Mouse (Mus musculus): Measurements from ENCODE around the gene Gli3. TPM values are rescaled to one million over a fixed set of nuclear protein-coding genes. Genes with fewer than 3 reads are reported as not detected.

Gli3 gene
- total and polyA plus RNA-seq, 3 experiments, result 0.11 TPM; not detected in 2

DNA sequence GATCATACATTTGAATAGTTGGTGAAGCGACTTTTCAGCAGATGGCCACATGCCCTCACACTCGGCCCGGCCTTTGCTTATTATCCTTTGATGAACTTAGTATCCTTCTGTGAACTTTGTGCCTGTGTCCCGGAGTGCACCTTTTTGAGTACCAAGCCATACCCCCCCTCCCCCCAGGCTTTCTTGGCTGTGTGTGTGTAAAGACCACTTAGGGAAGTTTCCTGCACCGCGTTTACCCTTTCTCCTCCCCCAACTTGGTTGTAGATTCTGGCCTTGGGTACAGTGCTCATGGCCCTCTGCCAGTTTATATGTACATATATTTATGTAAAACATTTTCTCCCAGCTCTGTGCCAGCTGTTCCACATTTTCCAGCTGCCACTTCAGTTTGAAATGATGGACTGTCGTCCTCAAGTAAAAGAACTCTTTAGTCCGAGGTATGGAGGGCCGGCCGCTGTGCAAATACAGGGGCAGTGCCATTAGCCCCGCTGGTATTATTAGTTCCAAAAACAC is 1.8 kb downstream of the Gli3 start:
- no peaks in the 10 kb centered on the region for H3K4me1 ChIP-seq (ENCODE audit: insufficient read depth, low read depth, low read length)
- H3K9me3 ChIP-seq (replicated peaks), result peaks cover 17% of the 10 kb centered on the region
- TF ChIP-seq POLR2AphosphoS5 (IDR thresholded peaks at IDR 0.05; ENCODE audit: insufficient replicate concordance, low read depth, low read length) (no peak), GATA2 (IDR thresholded peaks at IDR 0.05; ENCODE audit: borderline replicate concordance, low read depth, low read length) (no peak), TAL1 (conservative IDR thresholded peaks at IDR 0.05; ENCODE audit: low read depth, low read length) (no peak), CTCF (IDR thresholded peaks at IDR 0.05; ENCODE audit: low read depth, low read length) (no peak), GATA1 (IDR thresholded peaks at IDR 0.05; ENCODE audit: borderline replicate concordance, low read length) (no peak)
- DNase-seq (ENCODE audit: low spot score) (no peak), ATAC-seq (ENCODE audit: extremely low read depth, insufficient number of reproducible peaks, low FRiP score, poor library complexity, severe bottlenecking) (no peak)
- H3K27me3 ChIP-seq (ENCODE audit: insufficient read depth, low read length), result no peaks in the 10 kb centered on the region
- H3K4me3 ChIP-seq (ENCODE audit: low read depth, low read length), result no peak overlapping the region
- H3K36me3 ChIP-seq (replicated peaks), result no peaks in the 10 kb centered on the region

DNA sequence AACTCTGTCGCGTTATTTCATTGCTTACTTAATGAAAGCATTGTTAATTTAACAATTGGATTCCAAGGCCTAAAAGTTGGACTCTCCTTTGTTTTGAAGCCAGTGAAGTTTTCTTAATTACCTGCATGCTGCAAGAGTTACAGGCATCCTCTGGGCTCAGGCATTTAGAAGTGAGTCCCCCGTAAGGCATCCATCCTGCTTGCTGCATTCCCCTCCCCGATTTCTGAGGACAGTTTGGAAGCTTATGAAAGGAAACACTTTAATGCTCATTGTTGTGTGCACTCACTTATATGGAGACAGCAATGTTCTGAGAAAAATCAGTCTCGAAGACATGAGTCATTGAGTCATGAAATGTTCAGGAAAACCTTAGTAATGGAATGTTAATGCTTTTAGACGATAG is 3.5 kb downstream of the Gli3 start:
- TF ChIP-seq CTCF (IDR thresholded peaks at IDR 0.05; ENCODE audit: low read depth, low read length), result no peak
- no peak for TF ChIP-seq POLR2AphosphoS5 (IDR thresholded peaks at IDR 0.05; ENCODE audit: insufficient replicate concordance, low read depth, low read length)
- no peak for TF ChIP-seq GATA1 (IDR thresholded peaks at IDR 0.05; ENCODE audit: borderline replicate concordance, low read length)
- no peak for TF ChIP-seq TAL1 (conservative IDR thresholded peaks at IDR 0.05; ENCODE audit: low read depth, low read length)
- TF ChIP-seq GATA2 (IDR thresholded peaks at IDR 0.05; ENCODE audit: borderline replicate concordance, low read depth, low read length), result no peak
- ATAC-seq (ENCODE audit: extremely low read depth, insufficient number of reproducible peaks, low FRiP score, poor library complexity, severe bottlenecking) (no peak), DNase-seq (ENCODE audit: low spot score) (no peak)
- H3K36me3 ChIP-seq (replicated peaks), result no peaks in the 10 kb centered on the region
- no peak overlapping the region for H3K4me3 ChIP-seq (ENCODE audit: low read depth, low read length)
- H3K4me1 ChIP-seq (ENCODE audit: insufficient read depth, low read depth, low read length), result no peaks in the 10 kb centered on the region
- H3K9me3 ChIP-seq (replicated peaks), result peaks cover 17% of the 10 kb centered on the region
- no peaks in the 10 kb centered on the region; the same call in 1 of the 2 replicates for H3K27me3 ChIP-seq (ENCODE audit: insufficient read depth, low read length)

GRCm38 (mm10) chr13:15467409-15467808 is 4.4 kb downstream of the Gli3 start:
- H3K4me3 ChIP-seq (ENCODE audit: low read depth, low read length), result no peak overlapping the region
- ATAC-seq (ENCODE audit: extremely low read depth, insufficient number of reproducible peaks, low FRiP score, poor library complexity, severe bottlenecking) (no peak), DNase-seq (ENCODE audit: low spot score) (no peak)
- peaks cover 17% of the 10 kb centered on the region for H3K9me3 ChIP-seq (replicated peaks)
- TF ChIP-seq TAL1 (conservative IDR thresholded peaks at IDR 0.05; ENCODE audit: low read depth, low read length) (no peak), GATA2 (IDR thresholded peaks at IDR 0.05; ENCODE audit: borderline replicate concordance, low read depth, low read length) (no peak)
- H3K27me3 ChIP-seq (ENCODE audit: insufficient read depth, low read length), result no peaks in the 10 kb centered on the region; the same call in 1 of the 2 replicates
- H3K4me1 ChIP-seq (ENCODE audit: insufficient read depth, low read depth, low read length), result no peaks in the 10 kb centered on the region
- H3K36me3 ChIP-seq (replicated peaks), result no peaks in the 10 kb centered on the region

DNA sequence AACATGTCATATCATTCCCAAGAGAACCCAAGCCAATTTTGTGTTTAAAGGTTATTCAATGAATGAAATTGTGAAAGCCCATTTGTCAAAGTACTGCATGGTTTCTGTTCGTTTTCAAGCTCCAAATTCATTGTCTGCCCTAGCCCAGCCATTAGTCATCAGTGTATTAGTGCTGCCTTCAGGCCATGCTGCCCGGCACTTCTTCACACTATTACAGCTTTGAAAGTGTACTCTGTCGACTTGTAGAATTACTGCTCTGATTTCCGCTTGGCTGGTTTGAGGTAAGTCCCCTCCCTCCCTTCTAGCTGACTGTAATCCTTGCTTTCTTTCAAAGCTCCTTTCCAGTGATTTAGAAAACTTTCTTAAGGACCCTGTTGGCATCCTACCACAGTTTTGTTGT is 5.4 kb downstream of the Gli3 start:
- H3K4me1 ChIP-seq (ENCODE audit: insufficient read depth, low read depth, low read length), result no peaks in the 10 kb centered on the region
- peaks cover 9% of the 10 kb centered on the region for H3K9me3 ChIP-seq (replicated peaks)
- H3K36me3 ChIP-seq (replicated peaks), result no peaks in the 10 kb centered on the region
- TF ChIP-seq POLR2AphosphoS5 (IDR thresholded peaks at IDR 0.05; ENCODE audit: insufficient replicate concordance, low read depth, low read length) (no peak), GATA2 (IDR thresholded peaks at IDR 0.05; ENCODE audit: borderline replicate concordance, low read depth, low read length) (no peak), CTCF (IDR thresholded peaks at IDR 0.05; ENCODE audit: low read depth, low read length) (no peak), TAL1 (conservative IDR thresholded peaks at IDR 0.05; ENCODE audit: low read depth, low read length) (no peak), GATA1 (IDR thresholded peaks at IDR 0.05; ENCODE audit: borderline replicate concordance, low read length) (no peak)
- no peaks in the 10 kb centered on the region; the same call in 1 of the 2 replicates for H3K27me3 ChIP-seq (ENCODE audit: insufficient read depth, low read length)
- ATAC-seq (ENCODE audit: extremely low read depth, insufficient number of reproducible peaks, low FRiP score, poor library complexity, severe bottlenecking) (no peak), DNase-seq (ENCODE audit: low spot score) (no peak)
- H3K4me3 ChIP-seq (ENCODE audit: low read depth, low read length), result no peak overlapping the region

GRCm38 (mm10) chr13:15470056-15470455 is 7.0 kb downstream of the Gli3 start:
- no peak for TF ChIP-seq CTCF (IDR thresholded peaks at IDR 0.05; ENCODE audit: low read depth, low read length)
- ATAC-seq (ENCODE audit: extremely low read depth, insufficient number of reproducible peaks, low FRiP score, poor library complexity, severe bottlenecking), result no peak

DNA sequence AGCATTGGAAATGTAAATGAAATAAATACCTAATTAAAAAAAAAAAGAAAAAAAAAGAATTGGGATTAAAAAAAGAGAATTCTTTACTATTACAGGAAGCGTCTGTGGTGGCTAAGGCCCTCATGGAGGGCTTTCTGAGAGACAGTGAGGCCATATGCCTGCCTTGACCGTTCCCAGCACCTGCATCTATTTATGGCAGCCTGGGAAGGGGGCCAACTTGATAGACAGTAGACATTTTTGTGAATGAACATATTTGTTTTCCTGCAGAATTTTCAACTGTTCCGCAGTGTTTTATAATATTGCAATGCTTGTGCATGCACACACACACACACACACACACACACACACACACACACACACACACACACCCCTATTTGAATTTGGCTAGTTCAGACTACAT is 9.7 kb downstream of the Gli3 start:
- no peaks in the 10 kb centered on the region; the same call in 1 of the 2 replicates for H3K27me3 ChIP-seq (ENCODE audit: insufficient read depth, low read length)
- no peaks in the 10 kb centered on the region for H3K9me3 ChIP-seq (replicated peaks)
- no peak overlapping the region for H3K4me3 ChIP-seq (ENCODE audit: low read depth, low read length)
- ATAC-seq (ENCODE audit: extremely low read depth, insufficient number of reproducible peaks, low FRiP score, poor library complexity, severe bottlenecking) (no peak), DNase-seq (ENCODE audit: low spot score) (no peak)
- no peaks in the 10 kb centered on the region for H3K4me1 ChIP-seq (ENCODE audit: insufficient read depth, low read depth, low read length)
- no peak for TF ChIP-seq CTCF (IDR thresholded peaks at IDR 0.05; ENCODE audit: low read depth, low read length)
- no peak for TF ChIP-seq POLR2AphosphoS5 (IDR thresholded peaks at IDR 0.05; ENCODE audit: insufficient replicate concordance, low read depth, low read length)
- TF ChIP-seq GATA2 (IDR thresholded peaks at IDR 0.05; ENCODE audit: borderline replicate concordance, low read depth, low read length), result no peak
- TF ChIP-seq TAL1 (conservative IDR thresholded peaks at IDR 0.05; ENCODE audit: low read depth, low read length), result no peak
- no peak for TF ChIP-seq GATA1 (IDR thresholded peaks at IDR 0.05; ENCODE audit: borderline replicate concordance, low read length)
- no peaks in the 10 kb centered on the region for H3K36me3 ChIP-seq (replicated peaks)

More at GRCm38 (mm10) chr13:15470056-15470455, 7.0 kb downstream of the Gli3 start:
- Histone ChIP-seq H3K36me3 (replicated peaks) (no peaks in the 10 kb centered on the region), H3K27me3 (ENCODE audit: insufficient read depth, low read length) (no peaks in the 10 kb centered on the region; the same call in 1 of the 2 replicates), H3K9me3 (replicated peaks) (no peaks in the 10 kb centered on the region), H3K4me1 (ENCODE audit: insufficient read depth, low read depth, low read length) (no peaks in the 10 kb centered on the region), H3K4me3 (ENCODE audit: low read depth, low read length) (no peak overlapping the region)
- no peak for DNase-seq (ENCODE audit: low spot score)

- TF ChIP-seq GATA1 (IDR thresholded peaks at IDR 0.05; ENCODE audit: borderline replicate concordance, low read length) (no peak), CTCF (IDR thresholded peaks at IDR 0.05; ENCODE audit: low read depth, low read length) (no peak), GATA2 (IDR thresholded peaks at IDR 0.05; ENCODE audit: borderline replicate concordance, low read depth, low read length) (no peak), TAL1 (conservative IDR thresholded peaks at IDR 0.05; ENCODE audit: low read depth, low read length) (no peak), POLR2AphosphoS5 (IDR thresholded peaks at IDR 0.05; ENCODE audit: insufficient replicate concordance, low read depth, low read length) (no peak)
- no peak for ATAC-seq (ENCODE audit: extremely low read depth, insufficient number of reproducible peaks, low FRiP score, poor library complexity, severe bottlenecking)
These were observed 11.4 kb downstream of the Gli3 start for GRCm38 (mm10) chr13:15474393-15474792.

More at GRCm38 (mm10) chr13:15474393-15474792, 11.4 kb downstream of the Gli3 start:
- H3K36me3 ChIP-seq (replicated peaks), result no peaks in the 10 kb centered on the region
- H3K9me3 ChIP-seq (replicated peaks), result no peaks in the 10 kb centered on the region
- no peak for DNase-seq (ENCODE audit: low spot score)
- no peaks in the 10 kb centered on the region for H3K4me1 ChIP-seq (ENCODE audit: insufficient read depth, low read depth, low read length)
- H3K27me3 ChIP-seq (ENCODE audit: insufficient read depth, low read length), result no peaks in the 10 kb centered on the region; the same call in 1 of the 2 replicates
- no peak overlapping the region for H3K4me3 ChIP-seq (ENCODE audit: low read depth, low read length)
